Mouse (Mus musculus) stomach, postnatal 0 days (tissue): ENCODE results near the gene Ms4a10. TPM values are rescaled to one million over a fixed set of nuclear protein-coding genes. Genes with fewer than 3 reads are reported as not detected.

ENCODE experiments used
- ATAC-seq: fragments of 200-750 bp; cut with Nextera tagmentation; 2 replicates; pipeline ENCODE4 v1.8.0; 2017; ENCODE audit not compliant: low FRiP score, low TSS enrichment
- DNase-seq: peaks from one replicate; pipeline ENCODE4 v3.0.0-alpha.2; 2016; ENCODE audit warnings: low spot score
- H3K27ac ChIP-seq: fragments of 300-500 bp; sonication (generic); replicated peaks from 2 replicates; pipeline ENCODE4 v1.5.1; 2014; ENCODE audit warnings: mild to moderate bottlenecking, control low read depth
- H3K27me3 ChIP-seq: fragments of 300-500 bp; sonication (generic); 2 replicates; pipeline ENCODE4 v1.6.1; 2014; ENCODE audit warnings: low read length; ENCODE audit not compliant: control insufficient read depth, insufficient read depth
- H3K36me3 ChIP-seq: fragments of 300-500 bp; sonication (generic); 2 replicates; pipeline ENCODE4 v1.6.1; 2014; ENCODE audit warnings: low read length, mixed read lengths; ENCODE audit not compliant: control insufficient read depth, insufficient read depth
- H3K4me1 ChIP-seq: fragments of 300-500 bp; sonication (generic); replicated peaks from 2 replicates; pipeline ENCODE4 v1.6.1; 2014; ENCODE audit warnings: antibody characterized with exemption; ENCODE audit not compliant: control insufficient read depth, insufficient read depth
- H3K4me2 ChIP-seq: fragments of 300-500 bp; sonication (generic); replicated peaks from 2 replicates; pipeline ENCODE4 v1.6.1; 2014; ENCODE audit warnings: low read depth, mild to moderate bottlenecking, control low read depth, moderate library complexity
- H3K4me3 ChIP-seq: fragments of 300-500 bp; sonication (generic); 2 replicates; pipeline ENCODE4 v1.5.1; 2014; ENCODE audit warnings: low read depth, low read length, control low read depth
- H3K9ac ChIP-seq: fragments of 300-500 bp; sonication (generic); 2 replicates; pipeline ENCODE4 v1.6.1; 2014; ENCODE audit warnings: mild to moderate bottlenecking, low read length, control low read depth, mixed read lengths
- H3K9me3 ChIP-seq: fragments of 300-500 bp; sonication (generic); 2 replicates; pipeline ENCODE4 v1.6.1; 2016; ENCODE audit warnings: low read length; ENCODE audit not compliant: control insufficient read depth
- CTCF ChIP-seq: IDR thresholded peaks from 2 replicates; pipeline ENCODE4 v1.5.1; 2016; ENCODE audit warnings: antibody characterized with exemption, low read depth, mild to moderate bottlenecking, moderate library complexity
- EP300 ChIP-seq: optimal IDR thresholded peaks from 2 replicates; pipeline ENCODE3; 2016; ENCODE audit warnings: antibody characterized with exemption
- WGBS: fragments of 180-500 bp; shearing (Covaris S2); extraction: QIAGEN DNeasy Blood & Tissue Kit; methylation state at CpG from one replicate; pipeline ENCODE4 v1.1.7; 2014; 5-methylcytosine and 5-hydroxymethylcytosine counted together
- polyA plus RNA-seq: library from polyadenylated mRNA; unstranded; fragments of >200 nt; fragmentation: Nextera tagmentation; extraction: Ambion mirVana; gene quantifications from 2 replicates; pipeline ENCODE4 v1.2.1, GENCODE M21; 2015

Ms4a10 gene
- polyA plus RNA-seq, 1 experiment from 2014 or later: not detected

DNA sequence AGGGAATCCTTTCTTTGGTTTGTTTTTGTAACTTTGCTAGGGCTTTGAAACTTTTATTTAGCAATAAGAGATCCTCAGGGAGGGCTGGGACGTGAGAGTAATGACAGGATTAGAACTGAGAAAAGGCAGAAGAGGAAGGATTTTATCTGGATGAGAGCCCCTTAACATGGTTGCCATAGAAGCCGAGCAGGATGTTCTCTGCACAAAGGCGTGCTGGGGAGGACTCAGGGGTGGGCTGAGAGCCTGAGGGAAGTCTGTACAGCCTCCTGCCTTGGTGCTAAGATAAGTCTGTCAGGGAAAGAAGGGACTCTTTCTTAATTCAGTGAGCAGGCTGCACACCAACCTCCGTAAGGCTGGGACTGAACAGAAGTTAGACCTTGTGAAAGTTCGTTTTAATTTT, 39.4 kb downstream of the Ms4a10 start:
- Histone ChIP-seq H3K27ac (no peak overlapping the region), H3K9me3 (no peaks in the 10 kb centered on the region), H3K4me2 (no peak overlapping the region), H3K4me3 (no peak overlapping the region), H3K9ac (no peak overlapping the region), H3K27me3 (no peaks in the 10 kb centered on the region), H3K36me3 (no peaks in the 10 kb centered on the region), H3K4me1 (no peaks in the 10 kb centered on the region)
- ATAC-seq (no peak), DNase-seq (no peak)
- 42% methylated on average over 5 of the region's 5 CpGs for WGBS
- TF ChIP-seq CTCF (no peak), EP300 (no peak)

DNA sequence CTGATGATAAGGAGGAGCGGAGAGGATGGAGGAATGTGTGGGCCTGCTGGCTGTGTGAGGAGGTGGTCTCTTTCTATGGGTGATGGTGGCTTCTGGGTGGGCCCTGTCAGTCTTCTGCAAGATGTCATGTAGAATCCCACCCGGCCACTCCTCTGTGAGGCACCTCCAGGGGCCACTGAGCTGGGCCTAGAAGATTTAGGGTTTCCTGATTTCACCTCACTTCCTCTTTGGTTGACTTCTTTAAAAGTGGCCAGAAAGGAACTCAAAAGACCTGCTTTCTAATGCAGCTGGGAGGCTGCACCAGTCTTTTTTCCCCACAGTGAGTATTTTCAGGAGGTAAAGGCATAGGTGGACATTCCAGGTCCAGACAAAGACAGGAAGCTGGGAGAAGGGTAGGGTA, 43.8 kb downstream of the Ms4a10 start:
- Histone ChIP-seq H3K9ac (no peak overlapping the region), H3K4me2 (no peak overlapping the region), H3K9me3 (no peaks in the 10 kb centered on the region), H3K27ac (no peak overlapping the region), H3K27me3 (no peaks in the 10 kb centered on the region), H3K36me3 (no peaks in the 10 kb centered on the region), H3K4me3 (no peak overlapping the region), H3K4me1 (no peaks in the 10 kb centered on the region)
- no peak for ATAC-seq
- no peak for DNase-seq
- WGBS: 75% methylated on average over 2 of the region's 2 CpGs
- no peak for TF ChIP-seq EP300
- no peak for TF ChIP-seq CTCF

DNA sequence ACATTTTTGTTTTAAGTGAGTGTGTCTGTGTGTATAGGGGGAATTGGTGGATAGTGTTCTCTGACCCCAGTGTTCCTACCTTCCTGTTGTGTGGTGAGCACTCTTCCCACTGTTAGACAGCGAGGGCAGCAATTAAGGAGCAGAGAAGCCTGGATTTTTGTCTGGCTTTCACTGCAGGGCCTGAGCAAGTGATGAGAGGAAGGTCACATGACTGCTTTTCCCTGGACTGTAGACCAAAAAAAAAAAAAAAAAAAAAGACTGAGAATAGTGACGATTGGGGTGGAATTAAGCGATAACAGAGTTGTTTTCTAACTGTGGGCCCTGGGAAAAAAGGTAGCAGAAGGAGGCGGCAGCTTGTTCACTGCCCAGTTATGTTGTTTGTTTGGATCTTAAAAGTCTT, 47.8 kb downstream of the Ms4a10 start:
- no peaks in the 10 kb centered on the region for H3K27me3 ChIP-seq
- TF ChIP-seq CTCF: no peak
- TF ChIP-seq EP300: no peak
- no peaks in the 10 kb centered on the region for H3K36me3 ChIP-seq
- H3K9me3 ChIP-seq: no peaks in the 10 kb centered on the region
- no peaks in the 10 kb centered on the region for H3K4me1 ChIP-seq
- no peak overlapping the region for H3K4me2 ChIP-seq
- DNase-seq: no peak
- H3K9ac ChIP-seq: no peak overlapping the region
- no peak for ATAC-seq
- no peak overlapping the region for H3K27ac ChIP-seq
- WGBS: 52% methylated on average over 4 of the region's 4 CpGs
- H3K4me3 ChIP-seq: no peak overlapping the region

DNA sequence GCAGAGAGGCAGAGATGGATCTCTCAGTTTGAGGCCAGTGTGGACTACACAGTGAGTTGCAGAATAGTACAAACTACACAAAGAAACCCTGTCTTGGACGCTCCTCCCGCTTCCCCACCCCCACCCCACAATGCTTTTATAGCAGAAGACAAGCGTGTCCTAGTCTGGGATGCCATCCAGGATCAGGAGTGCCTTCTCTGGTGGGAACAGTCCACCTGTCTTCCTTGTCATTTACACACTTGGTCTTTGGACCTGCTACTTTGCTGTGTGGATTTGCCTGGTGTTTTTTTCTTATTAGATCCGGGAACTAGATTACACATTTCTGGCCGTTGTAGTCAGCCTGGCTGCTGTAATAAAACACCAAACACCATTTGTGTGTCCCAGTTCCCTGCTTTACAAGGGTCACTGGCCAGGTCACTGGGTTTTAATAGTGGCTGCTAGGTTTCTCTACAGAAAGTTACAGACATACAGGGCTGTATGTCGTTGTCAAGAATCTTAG, 48.3 kb downstream of the Ms4a10 start:
- no peak for ATAC-seq
- Histone ChIP-seq H3K27ac (no peak overlapping the region), H3K9ac (no peak overlapping the region), H3K4me3 (no peak overlapping the region), H3K36me3 (no peaks in the 10 kb centered on the region), H3K27me3 (no peaks in the 10 kb centered on the region), H3K9me3 (no peaks in the 10 kb centered on the region), H3K4me1 (no peaks in the 10 kb centered on the region), H3K4me2 (no peak overlapping the region)
- WGBS: 57% methylated on average over 6 of the region's 6 CpGs
- DNase-seq: no peak
- TF ChIP-seq CTCF: no peak
- no peak for TF ChIP-seq EP300

DNA sequence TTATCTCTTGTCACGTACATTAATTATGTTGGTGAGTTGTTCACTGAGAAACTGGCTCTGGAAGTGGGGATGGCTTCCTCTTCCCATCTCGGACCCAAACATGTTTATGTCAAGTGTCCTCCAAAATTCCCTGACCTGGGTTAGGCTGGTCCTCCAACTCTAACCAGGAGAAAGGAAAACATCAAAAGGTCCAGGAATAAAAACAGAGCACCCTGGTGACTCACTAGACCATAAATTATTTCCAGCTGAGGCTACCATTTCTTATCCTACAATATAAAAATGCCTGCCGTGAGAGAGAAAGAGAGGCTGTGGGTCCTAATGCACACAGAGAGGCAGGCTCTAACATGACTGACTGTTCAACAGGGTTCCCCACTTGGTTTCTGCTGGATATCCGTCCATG, 50.2 kb downstream of the Ms4a10 start:
- 36% methylated on average over 4 of the region's 4 CpGs for WGBS
- no peak for TF ChIP-seq CTCF
- no peak for TF ChIP-seq EP300
- ATAC-seq: no peak

DNA sequence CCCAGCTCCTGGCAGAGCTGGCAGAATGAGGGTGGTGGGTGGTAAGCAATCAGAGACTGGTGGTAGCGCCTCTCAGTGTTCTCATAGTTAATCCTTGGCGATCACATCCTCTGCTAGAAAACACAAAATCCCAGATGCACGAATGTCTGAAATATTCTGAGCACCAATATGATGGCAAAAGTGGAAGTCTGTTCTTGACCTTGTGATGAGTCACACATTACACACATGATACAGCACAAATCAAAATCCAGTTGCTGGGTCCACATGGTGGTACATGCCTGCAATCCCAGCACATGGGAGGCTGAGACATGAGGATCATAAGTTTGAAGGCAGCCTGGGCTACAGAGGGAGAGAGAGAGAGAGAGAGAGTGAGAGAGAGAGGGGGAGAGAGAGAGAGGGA, 53.4 kb downstream of the Ms4a10 start:
- ATAC-seq (no peak), DNase-seq (no peak)
- TF ChIP-seq EP300 (no peak), CTCF (no peak)
- H3K4me2 ChIP-seq: no peak overlapping the region
- H3K36me3 ChIP-seq: no peaks in the 10 kb centered on the region
- no peak overlapping the region for H3K27ac ChIP-seq
- H3K9ac ChIP-seq: no peak overlapping the region
- no peaks in the 10 kb centered on the region for H3K9me3 ChIP-seq
- 62% methylated on average over 3 of the region's 3 CpGs for WGBS
- H3K27me3 ChIP-seq: no peaks in the 10 kb centered on the region
- no peak overlapping the region for H3K4me3 ChIP-seq
- no peaks in the 10 kb centered on the region for H3K4me1 ChIP-seq

More for the DNA sequence above, 50.2 kb downstream of the Ms4a10 start:
- Histone ChIP-seq H3K4me1 (no peaks in the 10 kb centered on the region), H3K4me2 (no peak overlapping the region), H3K9me3 (no peaks in the 10 kb centered on the region), H3K4me3 (no peak overlapping the region), H3K9ac (no peak overlapping the region), H3K27me3 (no peaks in the 10 kb centered on the region), H3K36me3 (no peaks in the 10 kb centered on the region), H3K27ac (no peak overlapping the region)
- DNase-seq: no peak
